Mouse (Mus musculus) frontal cortex, adult 2 months (tissue): Measurements from ENCODE around the gene Map7d2. TPM values are rescaled to one million over a fixed set of nuclear protein-coding genes. Genes with fewer than 3 reads are reported as not detected.

Source experiments
- DNase-seq, 2 experiments: peaks; one replicate each; pipeline ENCODE4 v3.0.0; 2022; ENCODE audit warnings: low spot score in 1 of 2; ENCODE audit errors: extremely low spot score in 1 of 2
- polyA plus RNA-seq: library from polyadenylated mRNA; depleted of rRNA; stranded (reverse); fragments of >200 nt; gene quantifications from 2 replicates; pipeline ENCODE4 v1.2.3, GENCODE M21; 2012; rRNA removed

The Map7d2 gene
- polyA plus RNA-seq, 1 experiment = 59.6 TPM

DNA sequence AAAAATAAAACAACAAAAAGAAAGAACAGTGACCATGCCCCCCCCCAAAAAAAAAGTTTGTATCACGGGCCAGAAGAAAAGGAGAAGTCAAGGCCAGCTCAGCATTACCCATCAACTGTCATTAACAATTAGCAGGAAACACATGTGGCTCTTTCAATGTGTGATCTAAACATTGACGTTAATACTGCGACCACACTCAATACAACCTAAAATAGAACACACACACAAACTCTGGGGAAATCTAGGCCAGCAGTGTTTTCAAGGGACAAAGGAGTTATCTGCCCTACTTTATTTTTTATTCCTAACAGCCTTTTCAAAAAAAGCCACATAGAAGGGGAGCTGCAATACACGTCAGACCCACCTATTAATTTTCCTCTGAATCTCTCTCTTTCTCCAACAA lies 94.7 kb downstream of the Map7d2 start:
- no peak for DNase-seq

DNA sequence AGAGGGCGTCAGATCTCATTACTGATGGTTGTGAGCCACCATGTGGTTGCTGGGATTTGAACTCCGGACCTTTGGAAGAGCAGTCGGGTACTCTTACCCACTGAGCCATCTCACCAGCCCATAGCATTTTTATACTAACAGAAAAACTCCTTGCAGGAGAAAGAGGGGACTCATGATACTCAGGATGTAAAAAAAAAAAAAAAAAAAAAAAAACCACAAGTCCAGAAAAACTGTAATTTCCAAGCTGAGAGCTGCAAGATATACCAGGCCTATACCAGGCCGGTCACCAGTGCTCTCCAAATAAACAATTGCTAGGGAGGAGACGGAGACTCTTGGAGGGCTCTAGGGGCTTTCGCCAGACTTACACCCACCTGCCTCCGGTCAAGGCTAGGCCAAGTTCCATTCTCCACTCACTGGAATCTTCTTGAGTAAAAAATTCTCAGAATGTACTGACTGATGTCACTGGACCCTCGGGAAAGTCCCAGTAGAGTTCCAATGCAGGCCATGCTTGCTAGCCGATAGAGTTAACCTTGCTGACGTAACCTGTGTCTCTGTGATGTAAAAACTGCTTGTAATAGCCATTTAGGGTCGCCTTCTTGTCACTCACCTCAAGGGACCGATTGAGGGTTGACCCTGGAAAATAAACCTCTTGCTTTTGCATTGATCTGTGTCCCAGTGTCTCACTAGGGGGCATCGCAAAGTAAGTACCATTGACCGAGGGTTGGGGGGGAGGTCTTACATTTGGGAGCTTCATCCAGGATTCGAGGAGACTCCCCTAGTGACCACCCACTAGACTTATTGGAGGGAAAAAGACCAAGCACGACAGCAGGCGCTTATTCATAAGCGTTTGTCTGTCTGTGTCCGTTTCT lies 95.7 kb downstream of the Map7d2 start:
- DNase-seq = no peak

DNA sequence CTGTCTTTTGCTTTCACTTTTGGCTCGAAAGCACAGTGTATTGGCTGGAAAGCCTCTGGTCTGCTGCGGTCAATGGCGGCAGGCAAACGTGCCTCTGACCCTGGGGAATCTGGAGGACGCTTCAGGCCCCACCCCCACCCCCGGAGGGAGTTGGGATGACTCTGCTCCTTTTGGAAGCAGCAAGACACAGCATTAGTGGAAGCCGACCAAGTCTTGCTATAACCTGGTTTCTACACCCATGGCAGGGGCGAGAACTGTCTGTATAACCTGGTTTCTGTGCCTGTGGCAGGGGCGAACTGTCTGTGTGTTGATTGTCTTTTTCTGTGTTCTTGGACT lies 96.3 kb downstream of the Map7d2 start:
- DNase-seq = no peak

DNA sequence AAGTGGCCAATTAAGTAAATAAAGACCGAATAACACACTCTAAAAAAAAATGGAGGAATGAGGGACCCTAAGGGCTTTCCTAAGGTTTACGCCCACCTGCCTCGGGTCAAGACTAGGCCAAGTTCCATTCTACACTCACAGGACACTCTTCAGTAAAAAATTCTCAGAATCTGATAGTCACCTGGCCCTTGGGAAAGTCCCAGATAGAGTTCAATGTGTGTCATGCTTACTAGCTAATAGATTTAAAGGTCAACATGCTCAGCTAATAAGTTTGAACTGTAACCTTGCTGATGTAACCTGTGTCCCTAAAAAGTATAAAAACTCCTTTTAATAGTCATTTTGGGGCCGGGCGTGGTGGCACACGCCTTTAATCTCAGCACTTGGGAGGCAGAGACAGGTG lies 101.2 kb downstream of the Map7d2 start:
- no peak for DNase-seq

DNA sequence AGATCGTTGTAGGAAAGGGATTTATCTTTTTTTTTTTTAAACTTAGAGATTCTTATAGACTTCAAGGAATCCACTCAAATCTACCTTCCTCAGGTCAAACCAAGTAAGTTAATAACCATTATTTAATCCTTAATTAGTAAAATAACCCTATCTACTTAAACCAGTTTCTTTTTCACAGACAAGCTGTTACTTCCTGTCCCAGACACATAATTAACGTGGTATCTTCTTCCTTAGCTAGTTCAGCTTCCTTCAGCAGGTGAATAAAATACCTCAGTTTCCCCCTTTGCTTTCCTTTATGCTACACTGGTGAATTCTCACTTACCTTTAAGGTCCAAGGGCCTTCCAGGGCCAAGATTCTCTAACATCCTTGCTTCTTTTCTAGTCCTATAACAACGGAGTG lies 107.4 kb downstream of the Map7d2 start:
- no peak for DNase-seq

DNA sequence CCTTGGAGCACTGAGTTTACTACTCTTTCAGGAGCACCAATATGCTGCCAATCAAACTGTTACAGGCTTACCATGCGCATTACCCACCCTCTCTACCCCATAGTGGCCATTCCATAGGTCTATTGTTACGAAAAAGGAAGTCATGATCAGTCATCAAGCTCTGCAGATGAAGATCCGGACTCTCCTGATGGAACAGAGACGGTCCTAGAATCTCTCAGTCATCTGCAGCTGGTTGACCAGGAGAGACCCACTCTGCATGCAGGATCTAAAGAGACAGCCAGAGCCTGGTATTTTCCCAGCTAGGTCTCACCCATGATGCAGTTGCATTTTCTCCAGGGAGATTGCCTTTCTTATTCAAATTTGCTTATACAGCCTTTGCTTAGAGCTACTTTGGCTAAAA lies 108.3 kb downstream of the Map7d2 start:
- no peak for DNase-seq

DNA sequence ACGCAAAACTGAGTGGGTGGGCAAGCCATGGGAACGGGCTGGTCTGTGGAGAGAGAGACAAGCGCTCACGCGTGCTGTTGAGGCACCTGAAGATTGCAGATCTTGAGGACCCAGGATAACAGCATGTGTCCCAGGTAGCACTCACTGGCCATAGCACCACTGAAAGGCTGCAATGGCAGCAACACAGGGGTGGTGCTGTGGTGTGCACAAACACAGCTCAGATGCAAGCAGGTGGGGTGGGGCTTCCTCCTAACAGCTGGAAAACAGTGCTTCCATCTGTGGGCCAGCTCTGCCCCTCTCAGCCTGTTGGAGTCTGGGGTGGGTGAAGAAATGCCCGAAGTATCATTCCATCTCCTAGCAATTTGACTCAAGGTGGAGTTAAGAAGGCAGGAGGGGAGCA lies 112.0 kb downstream of the Map7d2 start, which contains the start of gene Bclaf3:
TSS of gene Bclaf3 (plus strand) at position 301 of the 400 bp plus-strand sequence.
- DNase-seq = no peak

DNA sequence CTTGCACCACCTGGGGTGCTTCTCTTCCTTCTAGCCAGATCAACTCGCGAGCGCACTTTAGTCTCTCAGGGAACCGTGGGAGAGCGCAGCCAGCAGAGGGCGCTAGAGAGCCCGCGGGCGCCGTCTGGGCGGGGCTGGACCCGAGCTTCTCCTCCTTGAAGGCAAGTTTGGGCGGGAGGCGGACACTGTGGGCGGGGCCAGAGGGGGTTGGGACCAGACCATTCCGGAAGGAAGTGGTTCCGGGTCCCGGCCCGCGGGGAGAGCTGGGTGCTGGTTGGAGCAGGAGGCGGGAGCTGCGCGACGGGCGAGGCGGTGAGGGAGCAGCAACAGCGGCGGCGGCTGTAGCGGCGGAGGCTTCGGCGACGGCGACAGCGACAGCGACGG lies 118.0 kb downstream of the Map7d2 start:
- peak; percentile 87 to 94 for DNase-seq

DNA sequence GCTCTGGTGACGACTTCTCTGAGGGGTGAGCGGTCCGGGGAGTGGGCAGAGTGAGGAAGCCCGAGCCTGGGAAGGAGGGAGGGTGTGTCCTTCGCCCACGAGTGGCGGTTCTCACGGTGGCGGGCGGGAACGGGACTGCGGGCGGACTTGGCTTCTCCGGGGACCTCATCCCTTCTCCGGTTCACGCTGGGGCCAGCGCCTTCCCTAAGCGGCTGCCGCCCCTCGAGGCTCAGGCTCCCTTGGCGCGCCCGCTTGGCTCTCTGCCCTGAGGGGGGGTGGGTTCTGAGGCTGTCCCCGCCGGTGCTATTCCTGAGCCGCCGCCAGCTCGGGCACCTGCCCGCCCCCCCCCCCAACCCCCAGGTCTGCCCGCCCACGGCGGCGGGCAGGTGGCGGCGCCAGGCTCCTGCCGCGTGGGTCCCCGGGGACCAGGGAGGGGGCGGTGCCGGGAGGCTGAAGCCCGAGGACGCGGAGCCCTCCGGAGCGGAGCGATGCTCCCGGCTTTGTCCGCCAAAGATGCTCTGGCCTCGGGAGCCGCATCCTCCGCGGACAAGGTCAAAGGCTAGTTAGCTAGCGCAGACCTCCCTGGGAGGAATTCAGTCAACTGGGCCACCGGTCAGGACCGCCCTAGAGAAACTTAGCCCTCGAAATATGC lies 118.6 kb downstream of the Map7d2 start:
- no peak for DNase-seq

DNA sequence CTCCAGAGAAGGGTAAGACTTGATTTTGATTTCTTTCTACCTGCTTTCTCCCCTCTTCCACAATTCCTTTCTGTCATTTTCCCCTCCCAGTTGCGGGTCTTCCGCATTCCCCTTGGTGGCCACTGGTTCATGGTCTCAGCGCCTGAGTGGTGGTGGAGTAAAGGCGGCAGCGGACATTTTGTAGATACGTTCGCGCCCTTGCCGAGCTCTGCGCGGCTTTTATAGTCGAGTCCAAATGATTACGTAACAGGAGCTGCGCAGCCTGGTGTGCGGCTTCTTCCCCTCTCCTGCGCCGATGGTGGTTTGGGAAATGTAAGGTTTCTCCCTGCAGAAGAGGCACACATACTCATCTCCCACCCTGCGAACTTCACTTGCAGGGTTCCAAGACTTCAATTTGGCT lies 127.6 kb downstream of the Map7d2 start:
- DNase-seq = no peak

DNA sequence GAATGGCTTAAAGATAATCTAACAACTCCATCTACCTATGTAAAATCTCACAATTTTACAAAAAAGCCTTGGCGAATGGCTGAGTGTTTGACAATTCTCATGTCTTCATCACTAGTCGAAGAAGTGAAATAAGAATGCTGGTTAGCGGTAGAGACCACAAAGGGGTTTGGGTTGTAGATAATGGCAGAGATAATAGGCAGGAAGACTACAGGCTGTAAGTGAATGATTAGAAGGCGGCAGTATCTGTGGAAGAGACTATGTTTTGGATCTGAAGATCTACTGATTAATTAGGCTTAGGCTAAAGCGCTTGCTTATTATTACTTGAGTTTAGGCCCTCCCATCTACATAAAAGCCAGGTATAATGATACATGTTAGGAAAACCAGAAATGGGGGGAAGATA lies 132.7 kb downstream of the Map7d2 start:
- DNase-seq = no peak

Other genes with a start within 250 kb of the Map7d2 start
- gene Rps6ka3, start 204.3 kb upstream of the Map7d2 start, polyA plus RNA-seq = 23.1 and 23.6 TPM in 2 replicates
- 53.7 and 59.2 TPM in 2 replicates for gene Eif1ax, start 42.4 kb upstream of the Map7d2 start, polyA plus RNA-seq
- gene Bclaf3, start 112.1 kb downstream of the Map7d2 start, polyA plus RNA-seq = 9.8 and 11.2 TPM in 2 replicates
- gene Sh3kbp1, start 212.7 kb downstream of the Map7d2 start, polyA plus RNA-seq = 30.6 and 37.6 TPM in 2 replicates